Mouse (Mus musculus): ENCODE measurements around the gene Rgs8. TPM values are rescaled to one million over a fixed set of nuclear protein-coding genes. Genes with fewer than 3 reads are reported as not detected.
A peak's percentile ranks its signal among the peaks of the same experiment; 100 is the strongest.

The Rgs8 gene
- polyA plus RNA-seq, 1 experiment from 2014 or later, result 9.8 TPM

GRCm38 (mm10) chr1:153667781-153668180, 15.0 kb downstream of the Rgs8 start:
- Histone ChIP-seq H3K9me3 (ENCODE audit: control insufficient read depth, low read length) (no peaks in the 10 kb centered on the region), H3K9ac (ENCODE audit: low read length) (no peak overlapping the region), H3K4me2 (ENCODE audit: low read depth) (no peak overlapping the region), H3K36me3 (ENCODE audit: control insufficient read depth, insufficient read depth, low read length) (no peaks in the 10 kb centered on the region), H3K4me3 (ENCODE audit: low read depth, low read length) (no peak overlapping the region), H3K4me1 (ENCODE audit: control insufficient read depth, insufficient read depth, low read length) (peaks cover 26% of the 10 kb centered on the region), H3K27me3 (ENCODE audit: control insufficient read depth, insufficient read depth, low read length) (0 out of 2 replicates have a peak, but pooled peaks cover 3% of the 10 kb centered on the region), H3K27ac (ENCODE audit: low read depth, low read length) (no peak overlapping the region)
- no peak for ATAC-seq (ENCODE audit: insufficient read depth, low FRiP score, low TSS enrichment)
- 75% methylated on average over 5 of the region's 5 CpGs for WGBS
- no peak for DNase-seq (ENCODE audit: low spot score)

DNA sequence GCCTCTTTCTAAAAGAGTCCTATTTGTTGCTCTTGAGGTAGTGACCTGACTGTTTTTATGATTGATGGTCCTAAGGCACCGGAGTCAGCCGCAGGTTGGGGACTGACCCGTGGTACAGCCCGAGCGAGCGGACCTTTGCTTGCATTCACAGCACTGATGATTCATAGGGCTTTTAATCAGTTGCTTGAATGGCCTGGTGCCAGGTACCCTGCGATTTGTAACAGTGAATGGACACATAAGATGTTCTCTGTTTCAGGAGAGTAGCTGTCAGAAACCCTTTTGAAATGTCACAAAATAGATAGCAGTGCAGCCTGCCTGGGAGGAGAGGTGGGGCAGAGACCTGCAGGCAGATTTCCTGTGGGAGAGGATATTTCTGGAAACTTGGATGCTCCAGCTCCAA, 16.3 kb downstream of the Rgs8 start:
- Histone ChIP-seq H3K27me3 (ENCODE audit: control insufficient read depth, insufficient read depth, low read length) (0 out of 2 replicates have a peak, but pooled peaks cover 3% of the 10 kb centered on the region), H3K4me2 (ENCODE audit: low read depth) (no peak overlapping the region), H3K36me3 (ENCODE audit: control insufficient read depth, insufficient read depth, low read length) (no peaks in the 10 kb centered on the region), H3K27ac (ENCODE audit: low read depth, low read length) (no peak overlapping the region), H3K9ac (ENCODE audit: low read length) (no peak overlapping the region), H3K9me3 (ENCODE audit: control insufficient read depth, low read length) (no peaks in the 10 kb centered on the region), H3K4me1 (ENCODE audit: control insufficient read depth, insufficient read depth, low read length) (peaks cover 26% of the 10 kb centered on the region), H3K4me3 (ENCODE audit: low read depth, low read length) (no peak overlapping the region)
- no peak for ATAC-seq (ENCODE audit: insufficient read depth, low FRiP score, low TSS enrichment)
- 49% methylated on average over 7 of the region's 7 CpGs for WGBS
- no peak for DNase-seq (ENCODE audit: low spot score)

- no peaks in the 10 kb centered on the region for H3K9me3 ChIP-seq (ENCODE audit: control insufficient read depth, low read length)
- no peak overlapping the region for H3K4me3 ChIP-seq (ENCODE audit: low read depth, low read length)
- H3K9ac ChIP-seq (ENCODE audit: low read length), result no peak overlapping the region
- DNase-seq (ENCODE audit: low spot score) (no peak), ATAC-seq (ENCODE audit: insufficient read depth, low FRiP score, low TSS enrichment) (no peak)
- 0 out of 2 replicates have a peak, but pooled peaks cover 3% of the 10 kb centered on the region for H3K27me3 ChIP-seq (ENCODE audit: control insufficient read depth, insufficient read depth, low read length)
- H3K4me2 ChIP-seq (ENCODE audit: low read depth), result no peak overlapping the region
- no peak overlapping the region for H3K27ac ChIP-seq (ENCODE audit: low read depth, low read length)
- H3K4me1 ChIP-seq (ENCODE audit: control insufficient read depth, insufficient read depth, low read length), result peaks cover 26% of the 10 kb centered on the region
- WGBS, result 49% methylated on average over 3 of the region's 3 CpGs
- H3K36me3 ChIP-seq (ENCODE audit: control insufficient read depth, insufficient read depth, low read length), result no peaks in the 10 kb centered on the region
Measured at GRCm38 (mm10) chr1:153669728-153670127, 16.9 kb downstream of the Rgs8 start.

GRCm38 (mm10) chr1:153671352-153671751, 18.5 kb downstream of the Rgs8 start:
- DNase-seq (ENCODE audit: low spot score), result no peak
- Histone ChIP-seq H3K4me3 (ENCODE audit: low read depth, low read length) (no peak overlapping the region), H3K9me3 (ENCODE audit: control insufficient read depth, low read length) (no peaks in the 10 kb centered on the region), H3K36me3 (ENCODE audit: control insufficient read depth, insufficient read depth, low read length) (no peaks in the 10 kb centered on the region), H3K27me3 (ENCODE audit: control insufficient read depth, insufficient read depth, low read length) (no peaks in the 10 kb centered on the region), H3K9ac (ENCODE audit: low read length) (no peak overlapping the region), H3K4me1 (ENCODE audit: control insufficient read depth, insufficient read depth, low read length) (peaks cover 11% of the 10 kb centered on the region), H3K4me2 (ENCODE audit: low read depth) (no peak overlapping the region), H3K27ac (ENCODE audit: low read depth, low read length) (no peak overlapping the region)
- no peak for ATAC-seq (ENCODE audit: insufficient read depth, low FRiP score, low TSS enrichment)
- 79% methylated on average over 3 of the region's 3 CpGs for WGBS

GRCm38 (mm10) chr1:153672698-153673097, 19.9 kb downstream of the Rgs8 start:
- H3K4me3 ChIP-seq (ENCODE audit: low read depth, low read length), result no peak overlapping the region
- no peaks in the 10 kb centered on the region for H3K9me3 ChIP-seq (ENCODE audit: control insufficient read depth, low read length)
- H3K9ac ChIP-seq (ENCODE audit: low read length), result no peak overlapping the region
- no peak for ATAC-seq (ENCODE audit: insufficient read depth, low FRiP score, low TSS enrichment)
- H3K27me3 ChIP-seq (ENCODE audit: control insufficient read depth, insufficient read depth, low read length), result no peaks in the 10 kb centered on the region
- no peak for DNase-seq (ENCODE audit: low spot score)
- peaks cover 8% of the 10 kb centered on the region; the same call in 1 of the 2 replicates for H3K4me1 ChIP-seq (ENCODE audit: control insufficient read depth, insufficient read depth, low read length)
- no peaks in the 10 kb centered on the region for H3K36me3 ChIP-seq (ENCODE audit: control insufficient read depth, insufficient read depth, low read length)
- no peak overlapping the region for H3K4me2 ChIP-seq (ENCODE audit: low read depth)
- WGBS, result 63% methylated on average over 8 of the region's 9 CpGs
- H3K27ac ChIP-seq (ENCODE audit: low read depth, low read length), result no peak overlapping the region

DNA sequence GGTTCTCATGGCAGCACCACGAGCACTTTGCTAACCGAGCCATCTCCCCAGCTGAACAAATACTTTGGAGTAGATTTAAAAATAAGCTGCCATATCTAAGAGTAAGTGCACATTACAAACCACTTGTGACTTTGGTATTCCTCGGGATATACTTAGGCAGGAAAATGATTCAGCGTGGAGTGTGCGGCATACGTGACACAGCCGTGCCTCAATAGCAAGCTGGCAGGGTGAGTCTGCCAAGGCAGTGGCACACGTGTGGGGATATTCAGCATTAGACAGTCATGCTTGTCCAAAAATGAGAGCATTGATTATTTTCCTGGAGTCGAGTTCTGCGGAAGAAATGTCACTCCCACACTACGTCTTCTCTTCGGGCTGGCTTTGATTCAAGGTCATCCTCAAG, 21.1 kb downstream of the Rgs8 start:
- 86% methylated on average over 12 of the region's 12 CpGs for WGBS
- DNase-seq (ENCODE audit: low spot score) (no peak), ATAC-seq (ENCODE audit: insufficient read depth, low FRiP score, low TSS enrichment) (no peak)
- no peaks in the 10 kb centered on the region for H3K27me3 ChIP-seq (ENCODE audit: control insufficient read depth, insufficient read depth, low read length)
- no peaks in the 10 kb centered on the region for H3K9me3 ChIP-seq (ENCODE audit: control insufficient read depth, low read length)
- no peak overlapping the region for H3K27ac ChIP-seq (ENCODE audit: low read depth, low read length)
- H3K4me3 ChIP-seq (ENCODE audit: low read depth, low read length), result no peak overlapping the region
- peaks cover 8% of the 10 kb centered on the region; the same call in 1 of the 2 replicates for H3K4me1 ChIP-seq (ENCODE audit: control insufficient read depth, insufficient read depth, low read length)
- H3K4me2 ChIP-seq (ENCODE audit: low read depth), result no peak overlapping the region
- H3K36me3 ChIP-seq (ENCODE audit: control insufficient read depth, insufficient read depth, low read length), result no peaks in the 10 kb centered on the region
- no peak overlapping the region for H3K9ac ChIP-seq (ENCODE audit: low read length)

DNA sequence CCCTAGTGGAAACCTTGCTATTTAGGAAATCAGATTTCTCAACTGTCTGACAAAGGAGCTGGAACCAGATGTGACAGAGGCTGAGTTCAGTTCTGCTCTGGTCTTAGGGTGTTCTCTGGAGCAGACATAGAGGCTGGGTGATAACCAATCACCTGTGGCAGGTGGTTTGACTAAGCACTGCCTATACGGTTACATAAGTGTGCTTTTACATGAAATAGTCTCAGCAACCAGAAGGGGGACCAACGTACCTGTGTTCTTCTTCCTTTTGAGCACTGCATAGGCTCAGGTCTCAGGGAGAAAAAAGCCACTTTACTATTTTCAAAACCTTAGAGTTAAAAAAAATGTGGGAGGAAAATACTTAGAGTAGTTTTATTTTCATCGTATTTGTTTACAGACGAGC, 22.8 kb downstream of the Rgs8 start:
- 88% methylated on average over 4 of the region's 4 CpGs for WGBS
- no peaks in the 10 kb centered on the region for H3K9me3 ChIP-seq (ENCODE audit: control insufficient read depth, low read length)
- H3K4me1 ChIP-seq (ENCODE audit: control insufficient read depth, insufficient read depth, low read length), result peaks cover 3% of the 10 kb centered on the region; the same call in 1 of the 2 replicates
- DNase-seq (ENCODE audit: low spot score) (no peak), ATAC-seq (ENCODE audit: insufficient read depth, low FRiP score, low TSS enrichment) (no peak)
- no peak overlapping the region for H3K4me3 ChIP-seq (ENCODE audit: low read depth, low read length)
- no peak overlapping the region for H3K9ac ChIP-seq (ENCODE audit: low read length)
- H3K27me3 ChIP-seq (ENCODE audit: control insufficient read depth, insufficient read depth, low read length), result no peaks in the 10 kb centered on the region
- H3K27ac ChIP-seq (ENCODE audit: low read depth, low read length), result no peak overlapping the region
- H3K36me3 ChIP-seq (ENCODE audit: control insufficient read depth, insufficient read depth, low read length), result no peaks in the 10 kb centered on the region
- no peak overlapping the region for H3K4me2 ChIP-seq (ENCODE audit: low read depth)

DNA sequence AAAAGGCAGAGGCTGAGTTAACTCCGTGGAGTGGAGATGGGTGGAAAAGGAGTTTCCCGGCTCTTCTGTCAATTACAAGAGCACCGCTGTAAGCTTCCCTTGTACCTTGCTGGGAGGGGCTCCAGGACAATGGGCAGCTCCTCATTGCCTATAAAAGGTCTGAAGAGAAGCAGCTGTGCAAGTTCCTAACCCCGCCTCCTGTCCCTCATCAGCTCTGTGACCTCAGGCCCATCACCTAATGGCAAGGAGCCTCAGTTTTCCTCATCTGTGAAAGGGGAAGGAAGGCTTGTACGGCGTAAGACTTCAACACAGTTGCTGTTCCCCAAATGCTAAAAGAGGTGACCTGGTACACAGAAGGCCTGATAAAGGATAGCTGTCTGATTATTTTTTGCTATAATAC, 24.8 kb downstream of the Rgs8 start:
- H3K27me3 ChIP-seq (ENCODE audit: control insufficient read depth, insufficient read depth, low read length), result no peaks in the 10 kb centered on the region
- H3K4me1 ChIP-seq (ENCODE audit: control insufficient read depth, insufficient read depth, low read length), result peaks cover 3% of the 10 kb centered on the region; the same call in 1 of the 2 replicates
- no peaks in the 10 kb centered on the region for H3K9me3 ChIP-seq (ENCODE audit: control insufficient read depth, low read length)
- H3K4me3 ChIP-seq (ENCODE audit: low read depth, low read length), result no peak overlapping the region
- ATAC-seq (ENCODE audit: insufficient read depth, low FRiP score, low TSS enrichment), result no peak
- no peak overlapping the region for H3K27ac ChIP-seq (ENCODE audit: low read depth, low read length)
- H3K4me2 ChIP-seq (ENCODE audit: low read depth), result no peak overlapping the region
- no peak for DNase-seq (ENCODE audit: low spot score)
- 50% methylated on average over 6 of the region's 6 CpGs for WGBS
- no peaks in the 10 kb centered on the region for H3K36me3 ChIP-seq (ENCODE audit: control insufficient read depth, insufficient read depth, low read length)
- H3K9ac ChIP-seq (ENCODE audit: low read length), result no peak overlapping the region

- Histone ChIP-seq H3K36me3 (ENCODE audit: control insufficient read depth, insufficient read depth, low read length) (no peaks in the 10 kb centered on the region), H3K4me2 (ENCODE audit: low read depth) (no peak overlapping the region), H3K27ac (ENCODE audit: low read depth, low read length) (0 out of 2 replicates have a peak overlapping the region, but pooled peaks have one; percentile 8), H3K4me3 (ENCODE audit: low read depth, low read length) (no peak overlapping the region), H3K9ac (ENCODE audit: low read length) (no peak overlapping the region), H3K9me3 (ENCODE audit: control insufficient read depth, low read length) (no peaks in the 10 kb centered on the region), H3K27me3 (ENCODE audit: control insufficient read depth, insufficient read depth, low read length) (no peaks in the 10 kb centered on the region), H3K4me1 (ENCODE audit: control insufficient read depth, insufficient read depth, low read length) (peaks cover 3% of the 10 kb centered on the region; the same call in 1 of the 2 replicates)
- no peak for ATAC-seq (ENCODE audit: insufficient read depth, low FRiP score, low TSS enrichment)
- WGBS, result 57% methylated on average over 10 of the region's 10 CpGs
- no peak for DNase-seq (ENCODE audit: low spot score)
Measured at GRCm38 (mm10) chr1:153679147-153679546, 26.3 kb downstream of the Rgs8 start.

All from neural tube, embryonic 11.5 days (tissue).